Mouse (Mus musculus) bone marrow macrophage, adult 2 months (primary cell): Measurements from ENCODE around the gene Hcrtr2.

ENCODE experiments used
- CTCF ChIP-seq: IDR thresholded peaks from 2 replicates; pipeline ENCODE4 v1.5.1; 2012; ENCODE audit warnings: low read depth, mild to moderate bottlenecking, low read length, moderate library complexity
- POLR2A ChIP-seq: IDR thresholded peaks from 2 replicates; pipeline ENCODE4 v1.6.1; 2012; ENCODE audit warnings: mild to moderate bottlenecking, low read depth, low read length, borderline replicate concordance

DNA sequence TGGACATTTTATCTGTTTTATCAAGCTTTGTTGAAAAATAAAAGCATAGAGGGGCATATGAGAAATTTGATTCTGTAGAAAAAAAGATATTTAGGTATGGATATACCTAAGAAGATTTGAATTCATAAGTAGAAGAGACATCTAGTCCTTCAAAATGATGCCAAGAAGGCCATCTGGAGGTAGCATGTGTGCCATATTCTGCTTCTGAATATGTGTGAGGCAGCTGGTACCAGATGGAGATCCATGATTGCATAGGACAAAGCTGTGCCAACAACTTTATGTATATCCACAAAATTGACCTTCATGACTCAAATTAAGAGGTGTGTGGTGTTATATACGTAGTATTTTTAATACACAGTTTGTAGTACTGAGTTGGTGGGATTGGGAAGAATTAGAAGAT lies 7.4 kb upstream of the Hcrtr2 start:
- TF ChIP-seq CTCF (no peak), POLR2A (no peak)
